Mouse (Mus musculus): Measurements from ENCODE around the gene Muc1.
A peak's percentile ranks its signal among the peaks of the same experiment; 100 is the strongest.

The Muc1 gene

GRCm38 (mm10) chr3:89228836-89229235, at the start of gene Muc1:
Gene Muc1, plus strand, starts transcription at chr3:89229057.
- no peak for DNase-seq (ENCODE audit: low read depth in 1 of 2, low spot score in 2 of 2)

GRCm38 (mm10) chr3:89181749-89182500, 46.9 kb upstream of the Muc1 start:
- DNase-seq (ENCODE audit: low read depth in 1 of 2, low spot score in 2 of 2) = no peak

GRCm38 (mm10) chr3:89182531-89183057, 46.3 kb upstream of the Muc1 start:
- no peak for DNase-seq (ENCODE audit: low read depth in 1 of 2, low spot score in 2 of 2)

- no peak for DNase-seq (ENCODE audit: low read depth in 1 of 2, low spot score in 2 of 2)
These were observed 45.5 kb upstream of the Muc1 start, which contains the start of gene Fam189b for GRCm38 (mm10) chr3:89183058-89183958. Gene Fam189b, plus strand, starts transcription at chr3:89183143.

GRCm38 (mm10) chr3:89183959-89184315, 44.9 kb upstream of the Muc1 start:
- no peak for DNase-seq (ENCODE audit: low read depth in 1 of 2, low spot score in 2 of 2)

- no peak for DNase-seq (ENCODE audit: low read depth in 1 of 2, low spot score in 2 of 2)
These were observed 41.7 kb upstream of the Muc1 start for GRCm38 (mm10) chr3:89187197-89187596.

- no peak for DNase-seq (ENCODE audit: low read depth in 1 of 2, low spot score in 2 of 2)
These were observed 41.0 kb upstream of the Muc1 start for GRCm38 (mm10) chr3:89187690-89188477.

GRCm38 (mm10) chr3:89188478-89188875, 40.4 kb upstream of the Muc1 start:
- DNase-seq (ENCODE audit: low read depth in 1 of 2, low spot score in 2 of 2) = no peak

- no peak for DNase-seq (ENCODE audit: low read depth in 1 of 2, low spot score in 2 of 2)
These were observed 38.4 kb upstream of the Muc1 start for GRCm38 (mm10) chr3:89190436-89190835.

- no peak for DNase-seq (ENCODE audit: low read depth in 1 of 2, low spot score in 2 of 2)
These were observed 35.5 kb upstream of the Muc1 start for GRCm38 (mm10) chr3:89193351-89193750.

GRCm38 (mm10) chr3:89193853-89194252, 35.0 kb upstream of the Muc1 start:
- no peak for DNase-seq (ENCODE audit: low read depth in 1 of 2, low spot score in 2 of 2)

- DNase-seq (ENCODE audit: low read depth in 1 of 2, low spot score in 2 of 2) = peak; percentile 42 to 60
These were observed 32.6 kb upstream of the Muc1 start for GRCm38 (mm10) chr3:89195979-89196877.

- no peak for DNase-seq (ENCODE audit: low read depth in 1 of 2, low spot score in 2 of 2)
These were observed 29.0 kb upstream of the Muc1 start for GRCm38 (mm10) chr3:89199839-89200238.

- peak; percentile 57 to 77 for DNase-seq (ENCODE audit: low read depth in 1 of 2, low spot score in 2 of 2)
These were observed 26.4 kb upstream of the Muc1 start, which contains the start of gene Gba for GRCm38 (mm10) chr3:89202253-89203141. Gene Gba, plus strand, starts transcription at chr3:89202928.

- no peak for DNase-seq (ENCODE audit: low read depth in 1 of 2, low spot score in 2 of 2)
These were observed 25.7 kb upstream of the Muc1 start for GRCm38 (mm10) chr3:89203142-89203514.

GRCm38 (mm10) chr3:89206079-89206478, 22.8 kb upstream of the Muc1 start:
- no peak for DNase-seq (ENCODE audit: low read depth in 1 of 2, low spot score in 2 of 2)

- no peak for DNase-seq (ENCODE audit: low read depth in 1 of 2, low spot score in 2 of 2)
These were observed 22.2 kb upstream of the Muc1 start for GRCm38 (mm10) chr3:89206695-89207094.

GRCm38 (mm10) chr3:89208075-89208657, 20.7 kb upstream of the Muc1 start:
- DNase-seq (ENCODE audit: low read depth in 1 of 2, low spot score in 2 of 2) = no peak

- DNase-seq (ENCODE audit: low read depth in 1 of 2, low spot score in 2 of 2) = no peak
These were observed 20.1 kb upstream of the Muc1 start for GRCm38 (mm10) chr3:89208736-89209135.
